Mouse (Mus musculus): ENCODE measurements around the gene Taf5. TPM values are rescaled to one million over a fixed set of nuclear protein-coding genes. Genes with fewer than 3 reads are reported as not detected.

The Taf5 gene
- 1 to 10 TPM; 2.7 to 3.5 TPM for total RNA-seq (2021)

GRCm38 (mm10) chr19:47067096-47067882 is at the start of gene Taf5:
Gene Taf5, plus strand, starts transcription at chr19:47067746.
- DNase-seq (ENCODE audit: low spot score), result peak; percentile 93
- intact Hi-C loops (cut with DNase I), result no loop called here

GRCm38 (mm10) chr19:47017831-47018230 is 49.7 kb upstream of the Taf5 start:
- no peak for DNase-seq (ENCODE audit: low spot score)
- intact Hi-C loops (cut with DNase I), result no loop called here

DNA sequence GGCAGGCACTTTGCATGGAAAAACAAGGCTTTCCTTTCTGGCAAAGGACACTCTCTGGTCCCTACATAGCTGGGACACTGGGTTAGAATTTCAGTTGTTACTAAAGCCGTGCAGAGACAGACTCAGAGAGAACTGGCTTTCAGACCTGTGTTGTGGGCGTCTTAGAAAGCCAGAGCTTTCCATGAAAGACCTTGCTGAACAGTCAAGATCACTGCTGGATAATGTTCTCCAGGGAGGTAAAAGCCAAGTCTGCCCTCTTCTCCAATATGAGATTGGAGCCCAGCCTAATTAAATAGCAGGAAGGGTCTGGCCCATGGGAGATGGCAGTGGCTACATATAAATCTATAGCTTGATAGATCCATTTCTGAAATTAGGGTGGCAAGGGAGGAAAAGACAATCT is 49.2 kb upstream of the Taf5 start:
- DNase-seq (ENCODE audit: low spot score), result no peak
- intact Hi-C loops (cut with DNase I), result no loop called here

DNA sequence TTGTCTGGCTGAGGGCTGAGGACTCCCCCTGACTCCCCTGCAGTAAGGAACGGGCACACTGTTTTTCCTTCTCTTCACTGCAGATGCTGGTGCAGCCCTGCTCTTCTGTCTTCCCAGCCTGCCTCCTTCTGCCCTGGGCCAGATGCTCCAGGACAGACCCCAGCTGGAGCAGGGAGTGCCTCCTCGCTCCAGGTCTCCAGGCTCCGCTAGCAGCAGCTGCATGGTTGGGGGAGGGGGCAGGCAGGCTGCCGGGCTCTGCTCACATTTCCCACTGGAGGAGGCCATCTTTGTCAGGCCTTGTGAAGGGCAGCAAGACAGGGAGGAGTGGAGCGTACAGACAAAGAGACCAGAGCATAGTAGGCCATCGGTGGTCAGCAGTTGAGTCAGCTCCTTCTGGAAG is 48.2 kb upstream of the Taf5 start:
- no peak for DNase-seq (ENCODE audit: low spot score)
- intact Hi-C loops (cut with DNase I), result no loop called here

GRCm38 (mm10) chr19:47022709-47023108 is 44.8 kb upstream of the Taf5 start:
- DNase-seq (ENCODE audit: low spot score), result no peak
- intact Hi-C loops (cut with DNase I), result no loop called here

- no peak for DNase-seq (ENCODE audit: low spot score)
- intact Hi-C loops (cut with DNase I), result no loop called here
These were observed 44.0 kb upstream of the Taf5 start for GRCm38 (mm10) chr19:47023546-47023945.

DNA sequence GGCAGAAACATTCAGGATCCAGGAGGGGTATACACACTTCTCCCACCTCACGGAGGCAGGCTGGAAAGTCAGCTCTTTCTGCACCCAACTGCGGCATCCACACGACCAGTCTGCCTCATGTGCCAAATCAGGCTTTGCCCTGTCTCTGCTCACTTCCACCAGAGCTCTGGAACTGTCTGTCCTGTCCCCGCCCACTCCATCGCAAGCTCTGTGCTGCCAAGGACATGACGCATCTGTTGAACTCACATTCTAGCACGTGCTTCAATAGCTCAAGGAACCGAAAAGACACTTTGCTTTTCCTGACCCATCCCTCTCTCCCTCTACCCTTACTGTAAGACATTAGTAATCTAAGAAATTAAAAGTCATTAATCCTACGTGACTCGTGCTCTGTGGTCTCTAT is 42.6 kb upstream of the Taf5 start:
- intact Hi-C loops (cut with DNase I), result no loop called here
- DNase-seq (ENCODE audit: low spot score), result no peak

GRCm38 (mm10) chr19:47026513-47026912 is 41.0 kb upstream of the Taf5 start:
- DNase-seq (ENCODE audit: low spot score), result no peak
- intact Hi-C loops (cut with DNase I), result no loop called here

DNA sequence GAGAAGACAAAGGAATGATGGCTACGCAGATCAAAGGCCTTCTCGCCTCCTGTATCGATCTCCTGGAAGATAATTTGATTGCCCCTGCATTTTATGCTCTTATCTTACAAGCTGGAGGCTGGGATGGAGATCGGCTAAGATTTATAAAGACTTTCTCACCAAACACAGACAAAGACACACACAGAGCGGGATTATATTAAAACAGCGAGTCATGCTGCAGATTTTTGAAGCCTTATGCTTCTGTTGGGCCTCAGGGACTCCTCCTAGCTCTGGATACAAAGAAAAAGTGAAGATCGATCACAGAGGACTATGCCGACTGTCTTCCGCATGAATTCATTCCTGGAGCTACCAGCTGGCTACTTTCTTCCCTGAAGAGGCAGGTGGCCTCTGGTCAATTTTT is 37.8 kb upstream of the Taf5 start:
- DNase-seq (ENCODE audit: low spot score), result no peak
- intact Hi-C loops (cut with DNase I), result no loop called here

GRCm38 (mm10) chr19:47031770-47032169 is 35.8 kb upstream of the Taf5 start:
- intact Hi-C loops (cut with DNase I), result no loop called here
- no peak for DNase-seq (ENCODE audit: low spot score)

DNA sequence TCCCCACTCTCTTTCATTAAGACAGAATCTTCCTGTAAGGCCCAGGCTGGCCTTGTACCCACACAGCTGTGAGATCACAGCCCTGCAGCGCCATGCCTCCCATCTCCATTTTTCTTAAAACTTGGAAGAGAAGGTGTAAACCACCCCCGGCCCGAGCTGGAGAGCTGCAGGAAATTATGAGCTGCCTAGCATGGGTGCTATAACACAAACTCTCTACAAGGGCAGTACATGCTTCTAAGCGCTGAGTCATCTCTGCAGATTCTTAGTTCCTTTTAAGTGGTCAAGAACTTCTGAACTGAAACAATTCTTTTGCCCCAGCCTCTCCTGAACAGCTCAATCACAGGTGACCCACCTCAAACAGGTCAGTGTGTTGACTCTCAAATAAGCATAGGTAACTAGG is 32.6 kb upstream of the Taf5 start:
- intact Hi-C loops (cut with DNase I), result no loop called here
- DNase-seq (ENCODE audit: low spot score), result no peak

- intact Hi-C loops (cut with DNase I), result no loop called here
- DNase-seq (ENCODE audit: low spot score), result no peak
These were observed 30.9 kb upstream of the Taf5 start for GRCm38 (mm10) chr19:47036596-47036995.

GRCm38 (mm10) chr19:47040720-47041473 is 26.6 kb upstream of the Taf5 start:
- intact Hi-C loops (cut with DNase I), result loop anchor here (5.0 kb wide), 1 partner anchor 164 kb away; no protein-coding TSS in a partner anchor

DNA sequence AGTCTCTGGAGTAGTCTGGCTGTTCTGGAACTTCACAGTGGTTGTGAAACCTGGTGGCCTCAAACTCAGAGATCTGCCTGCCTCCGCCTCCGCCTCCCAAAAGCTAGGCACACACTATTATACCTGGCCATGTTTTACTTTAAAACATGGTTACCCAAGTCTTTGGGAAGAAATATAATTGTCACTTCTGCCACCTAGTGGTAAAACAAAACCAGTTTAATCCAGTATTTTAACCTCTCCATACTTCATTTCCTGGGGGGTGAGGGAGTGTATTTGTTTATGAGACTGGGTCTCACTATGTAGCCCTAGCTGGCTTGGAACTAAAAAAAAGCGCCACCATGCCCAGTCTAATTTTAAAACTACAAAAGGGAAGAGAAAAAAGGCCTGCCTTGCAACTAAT is 23.9 kb upstream of the Taf5 start:
- intact Hi-C loops (cut with DNase I), result loop anchor here (5.0 kb wide), 1 partner anchor 166 kb away; no protein-coding TSS in a partner anchor
- no peak for DNase-seq (ENCODE audit: low spot score)

More at GRCm38 (mm10) chr19:47040720-47041473, 26.6 kb upstream of the Taf5 start:
- DNase-seq (ENCODE audit: low spot score), result no peak

- intact Hi-C loops (cut with DNase I), result no loop called here
- no peak for DNase-seq (ENCODE audit: low spot score)
These were observed 21.2 kb upstream of the Taf5 start for GRCm38 (mm10) chr19:47046343-47046742.

DNA sequence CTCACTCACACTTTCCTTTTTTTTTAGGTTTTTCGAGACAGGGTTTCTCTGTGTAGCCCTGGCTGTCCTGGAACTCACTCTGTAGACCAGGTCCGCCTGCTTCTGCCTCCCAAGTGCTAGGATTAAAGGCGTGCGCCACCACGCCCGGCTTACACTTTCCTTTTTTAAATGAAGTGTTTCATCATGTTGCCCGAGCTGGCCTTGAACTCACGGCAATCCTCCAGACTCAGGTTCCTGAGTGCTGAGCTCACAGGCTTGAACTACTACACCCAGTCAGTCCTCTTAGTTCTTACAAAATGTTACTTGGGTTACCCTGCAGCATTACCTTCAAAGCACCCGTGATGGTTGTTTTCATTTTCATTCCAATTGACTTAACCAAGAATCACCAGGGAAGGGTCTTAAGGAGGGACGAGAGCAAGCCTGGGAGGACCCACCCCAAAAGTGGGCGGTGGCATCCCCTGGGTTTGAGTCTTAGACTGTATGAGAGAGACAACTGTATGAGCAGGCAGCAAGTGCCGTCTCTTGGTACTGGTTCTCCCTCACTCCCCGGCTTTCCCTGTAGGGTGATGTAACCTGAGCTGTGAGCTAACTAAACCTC is 20.2 kb upstream of the Taf5 start:
- no peak for DNase-seq (ENCODE audit: low spot score)
- intact Hi-C loops (cut with DNase I), result no loop called here

DNA sequence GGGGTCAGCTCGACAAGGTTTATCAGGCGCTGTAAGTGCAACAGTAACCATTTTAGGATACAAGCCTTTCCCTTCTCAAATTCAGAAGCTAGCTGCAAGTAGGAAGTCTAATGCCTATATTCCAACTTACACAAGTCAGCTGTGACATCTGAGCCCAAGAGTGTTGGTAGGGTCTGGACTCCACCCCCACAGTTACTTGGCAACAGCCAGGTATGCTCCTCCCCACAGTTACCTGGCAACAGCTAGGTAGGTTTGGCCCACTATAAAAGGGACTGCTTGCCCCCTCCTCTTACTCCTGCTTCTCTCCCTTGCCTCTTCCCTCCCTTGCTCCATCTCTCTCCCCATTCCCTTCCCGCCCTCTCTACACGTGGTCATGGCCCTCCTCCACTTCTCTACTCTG is 18.5 kb upstream of the Taf5 start:
- no peak for DNase-seq (ENCODE audit: low spot score)
- intact Hi-C loops (cut with DNase I), result no loop called here

GRCm38 (mm10) chr19:47049840-47050239 is 17.7 kb upstream of the Taf5 start:
- intact Hi-C loops (cut with DNase I), result no loop called here
- DNase-seq (ENCODE audit: low spot score), result no peak

DNA sequence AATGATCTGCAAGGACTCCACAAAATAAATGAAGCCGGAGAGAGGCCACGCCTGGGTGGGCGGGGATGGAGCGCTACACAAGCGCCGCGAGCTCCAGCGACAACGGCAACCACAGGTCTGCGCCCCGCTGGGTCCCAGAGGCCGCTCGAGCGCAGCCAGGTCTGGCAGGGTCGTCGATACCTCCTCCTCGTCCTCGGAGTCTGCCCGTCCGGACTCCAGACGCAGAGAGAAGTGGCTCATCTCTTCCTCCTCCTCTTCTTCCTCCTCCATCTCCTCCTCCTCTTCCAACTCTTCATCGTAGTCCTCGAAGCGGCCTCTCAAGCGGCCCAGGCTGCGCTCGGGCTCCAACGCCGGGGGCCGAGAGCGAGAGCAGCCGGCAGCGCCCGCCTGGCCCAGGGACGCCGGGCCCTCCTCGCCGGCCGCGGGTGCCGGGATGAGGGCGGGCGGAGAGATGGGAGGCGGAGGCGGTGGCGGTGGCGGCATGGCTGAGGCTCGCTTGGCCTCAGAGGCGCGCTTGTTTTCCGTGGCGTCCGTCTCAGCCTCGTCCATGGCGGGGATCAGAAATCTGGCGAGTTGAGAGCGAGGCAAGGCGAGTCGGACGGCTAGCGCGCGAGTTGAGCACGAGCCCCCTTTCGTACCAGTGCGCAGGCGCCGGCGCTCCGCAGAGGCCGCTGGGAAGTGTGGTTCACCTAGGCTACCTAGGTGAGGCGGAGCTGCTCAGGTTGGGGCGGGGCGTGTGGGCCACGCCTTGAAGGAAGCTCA is 17.1 kb upstream of the Taf5 start, which contains the start of gene Pcgf6:
TSS of gene Pcgf6 (minus strand) at position 636 of the 762 bp plus-strand sequence.
- intact Hi-C loops (cut with DNase I), result no loop called here
- peak; percentile 34 for DNase-seq (ENCODE audit: low spot score)

DNA sequence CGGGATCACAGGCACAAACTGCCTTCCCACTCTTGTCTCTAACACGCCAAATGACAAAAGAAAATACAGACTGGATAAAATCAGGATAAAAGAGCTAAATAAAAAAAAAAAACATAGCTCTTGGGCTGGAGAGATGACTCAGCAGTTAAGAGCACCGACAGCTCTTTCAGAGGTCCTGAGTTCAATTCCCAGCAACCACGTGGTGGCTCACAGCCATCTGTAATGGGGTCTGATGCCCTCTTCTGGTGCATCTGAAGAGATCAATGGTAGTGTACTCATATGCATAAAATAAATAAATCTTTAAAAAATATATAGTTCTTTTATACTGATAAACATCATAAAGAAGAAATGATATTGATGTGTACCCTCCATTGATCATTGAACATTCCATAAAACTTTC is 14.6 kb upstream of the Taf5 start:
- intact Hi-C loops (cut with DNase I), result no loop called here
- DNase-seq (ENCODE audit: low spot score), result no peak
